Mouse (Mus musculus) skeletal muscle tissue, adult 2 months (tissue): Measurements from ENCODE around the gene Colca2.

Source experiments
- DNase-seq: peaks from one replicate; pipeline ENCODE4 v3.0.0-alpha.2; 2012; ENCODE audit warnings: low read depth, low spot score

Gene Colca2

DNA sequence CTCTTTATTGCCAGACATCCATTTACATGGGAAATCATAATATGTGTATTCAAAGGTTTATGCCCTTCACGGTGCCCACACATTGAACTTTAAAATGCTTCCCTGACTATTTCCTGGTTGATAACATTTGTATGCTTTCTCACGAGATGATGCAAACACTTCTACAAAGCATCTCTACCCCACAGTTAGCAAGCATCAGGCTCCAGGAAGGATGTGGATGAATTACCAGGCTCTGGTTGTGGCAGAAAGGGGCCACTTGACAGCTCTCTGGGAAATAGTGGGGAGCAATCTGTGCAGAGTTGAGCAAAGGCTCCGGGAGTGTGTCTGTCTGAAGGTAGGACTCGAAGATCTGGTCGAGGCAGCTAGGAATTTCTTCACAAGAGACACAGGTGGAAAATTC, 6.3 kb downstream of the Colca2 start:
- DNase-seq = no peak

DNA sequence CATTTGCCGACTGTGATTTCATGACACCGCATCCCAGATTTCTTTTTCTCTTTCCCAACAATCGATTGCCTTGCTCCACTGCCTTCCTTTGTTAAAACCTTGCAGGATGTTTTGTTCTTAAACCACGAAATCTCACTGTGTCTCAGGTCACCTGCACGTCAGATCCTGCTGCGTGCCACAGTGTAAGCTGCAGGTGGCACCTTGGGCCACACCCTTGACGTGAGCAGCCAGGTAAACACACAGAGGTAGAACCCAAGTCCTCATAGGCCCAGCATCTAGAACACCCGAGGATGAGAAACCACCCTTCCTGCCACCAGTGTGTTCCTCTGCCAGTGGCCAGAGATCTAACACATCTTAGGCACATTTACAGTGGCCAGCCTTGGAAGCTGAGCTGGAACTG, 7.3 kb downstream of the Colca2 start:
- no peak for DNase-seq

DNA sequence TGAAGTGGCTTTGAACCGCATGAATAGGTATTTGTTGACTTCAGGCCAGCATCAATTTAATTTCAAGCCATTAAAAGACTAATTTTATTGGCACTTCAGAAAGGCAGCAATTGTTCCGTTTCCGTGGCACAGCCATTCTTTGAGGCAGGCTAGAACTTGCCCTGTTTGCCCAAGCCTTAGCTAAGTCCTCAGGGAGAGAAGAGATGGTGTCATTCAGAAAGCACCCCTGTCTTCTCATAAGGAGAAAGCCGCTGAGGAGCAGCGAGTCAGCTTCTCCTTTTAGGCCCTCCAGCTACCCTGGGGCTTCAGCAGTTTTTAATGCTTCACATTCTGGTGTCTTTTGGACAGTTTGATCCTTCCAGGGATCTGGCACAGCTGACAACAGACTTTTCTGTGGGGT, 9.5 kb downstream of the Colca2 start:
- no peak for DNase-seq

DNA sequence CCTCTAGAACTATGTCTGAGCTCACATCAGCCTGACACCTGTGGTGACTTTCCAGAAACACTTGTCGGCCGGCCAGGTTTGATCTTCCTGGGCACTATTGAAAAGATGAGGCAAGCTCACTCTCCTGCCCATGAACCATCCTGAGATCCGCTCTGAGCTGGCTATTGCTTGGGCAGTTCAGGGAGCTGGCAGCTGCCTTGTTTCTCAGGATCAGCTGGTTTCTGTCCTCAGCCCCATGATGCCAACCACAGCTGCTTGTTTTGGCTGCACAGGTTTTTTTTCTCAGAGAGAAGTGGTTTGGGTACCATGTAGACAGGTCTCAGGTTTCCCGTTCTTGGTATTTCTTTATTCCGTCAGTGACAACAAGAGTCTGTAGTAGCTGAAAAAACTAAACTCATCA, 19.9 kb downstream of the Colca2 start:
- DNase-seq = no peak

DNA sequence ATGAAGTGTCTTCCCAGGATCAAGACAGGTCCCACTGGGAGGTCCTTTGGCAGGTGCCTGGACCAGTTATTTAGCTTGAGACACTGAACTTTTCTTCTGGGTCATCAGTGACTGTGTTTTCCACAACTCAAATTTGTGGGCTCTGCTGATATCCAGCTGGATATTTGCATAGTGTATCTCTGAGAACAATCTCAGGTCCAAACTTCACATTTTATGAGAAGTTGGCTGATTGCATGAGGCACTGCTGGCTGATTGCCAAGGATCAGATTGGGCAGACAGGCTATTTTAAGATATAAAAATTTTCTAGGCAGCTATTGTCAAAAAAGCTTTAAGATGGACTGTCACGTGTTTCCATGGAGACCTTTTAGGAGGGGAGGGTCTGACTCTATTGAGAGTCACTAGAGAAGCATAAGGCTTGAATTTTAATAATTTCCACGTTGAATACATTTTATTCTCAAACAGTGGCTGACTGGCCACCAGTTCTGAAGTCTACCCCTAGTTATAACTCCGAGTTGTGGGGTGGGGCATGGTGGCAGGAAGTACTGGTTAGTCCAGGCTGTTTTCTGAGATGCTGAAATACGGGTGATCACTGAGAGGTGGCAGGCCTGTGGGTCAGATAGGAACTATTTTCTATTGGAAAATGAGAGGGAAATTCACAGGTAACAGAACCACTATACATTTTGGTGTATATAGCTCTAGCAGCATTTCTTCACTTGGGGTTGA, 21.4 kb downstream of the Colca2 start:
- no peak for DNase-seq

DNA sequence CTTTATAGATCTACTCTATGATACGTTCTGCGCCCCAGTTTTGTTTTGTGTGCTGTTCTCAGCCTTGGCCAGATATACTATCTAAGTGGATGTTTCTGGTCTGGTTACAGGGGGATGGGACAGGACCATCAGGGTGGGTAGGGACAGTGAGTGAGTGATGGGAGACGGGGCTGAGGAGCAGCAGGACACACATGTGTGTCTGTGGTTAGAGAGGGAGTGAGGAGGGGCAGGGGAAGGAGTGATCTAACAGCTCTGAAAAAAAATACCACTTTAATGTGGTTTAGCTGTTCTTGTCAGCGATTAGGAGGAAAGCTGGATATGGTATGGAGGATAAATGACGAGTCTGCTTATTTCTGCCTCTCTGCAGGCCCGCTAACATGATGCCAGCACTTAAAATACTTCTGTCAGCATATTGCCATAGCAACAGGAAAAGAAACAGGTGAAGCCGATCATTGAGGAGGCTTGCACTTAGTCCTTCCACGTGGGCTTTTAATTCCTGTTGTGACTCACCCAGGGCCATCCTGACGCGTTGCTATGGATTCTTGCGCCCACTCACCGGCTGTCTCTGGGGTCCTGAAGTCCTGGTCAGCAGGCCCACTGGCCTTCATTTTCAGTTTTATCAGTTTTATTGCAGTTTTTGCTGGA, 39.5 kb downstream of the Colca2 start:
- peak; percentile 18 for DNase-seq

DNA sequence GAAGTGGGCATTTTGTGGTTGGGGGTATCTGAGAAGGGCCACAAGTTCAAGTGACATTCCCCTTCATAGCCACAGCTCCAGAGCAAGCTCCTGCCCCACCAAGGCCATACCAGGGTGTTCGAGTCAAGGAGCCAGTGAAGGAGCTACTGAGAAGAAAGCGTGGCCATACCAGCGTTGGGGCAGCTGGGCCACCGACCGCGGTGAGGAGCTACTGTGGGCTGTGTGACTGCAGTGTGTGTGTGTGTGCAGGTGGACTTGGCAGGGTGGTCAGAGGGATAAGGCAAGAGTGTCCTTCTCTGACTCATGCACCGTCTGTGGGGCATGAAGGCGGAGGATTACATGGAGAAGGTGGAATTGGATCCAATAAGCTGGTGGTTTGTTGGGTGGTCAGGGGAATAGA, 46.2 kb downstream of the Colca2 start:
- no peak for DNase-seq

DNA sequence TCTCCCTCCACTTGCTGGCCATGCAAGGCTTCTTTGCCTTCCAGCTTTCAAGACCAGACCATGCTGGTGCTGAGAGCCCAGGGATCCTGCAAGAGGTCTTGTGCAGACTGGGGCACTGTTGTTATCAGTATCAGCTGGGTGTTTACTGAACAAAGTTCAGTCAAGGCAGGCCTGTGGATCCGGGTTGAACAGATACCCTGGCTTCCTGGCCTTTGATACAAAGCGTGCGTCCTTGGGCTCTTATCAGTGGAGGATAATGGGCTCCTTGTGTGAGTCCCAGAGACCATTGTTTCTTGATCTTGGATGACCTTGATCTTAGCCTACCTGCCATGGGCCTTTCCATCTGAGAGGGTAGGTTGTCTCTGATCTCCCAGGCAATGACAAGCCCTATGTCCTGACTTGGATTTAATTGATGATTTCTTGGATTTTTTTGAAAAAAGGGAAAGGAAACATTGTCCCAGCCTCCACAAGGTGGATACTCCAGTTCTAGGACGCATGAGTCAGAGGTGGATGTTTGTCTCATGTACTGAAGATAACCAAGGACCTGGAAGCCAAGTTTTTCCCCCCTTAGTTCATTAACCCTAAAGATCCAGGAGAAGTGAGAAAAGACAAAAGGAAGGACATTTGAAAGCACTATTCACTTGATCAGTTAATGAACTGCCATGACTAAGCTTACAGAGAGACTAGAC, 47.5 kb downstream of the Colca2 start:
- no peak for DNase-seq

DNA sequence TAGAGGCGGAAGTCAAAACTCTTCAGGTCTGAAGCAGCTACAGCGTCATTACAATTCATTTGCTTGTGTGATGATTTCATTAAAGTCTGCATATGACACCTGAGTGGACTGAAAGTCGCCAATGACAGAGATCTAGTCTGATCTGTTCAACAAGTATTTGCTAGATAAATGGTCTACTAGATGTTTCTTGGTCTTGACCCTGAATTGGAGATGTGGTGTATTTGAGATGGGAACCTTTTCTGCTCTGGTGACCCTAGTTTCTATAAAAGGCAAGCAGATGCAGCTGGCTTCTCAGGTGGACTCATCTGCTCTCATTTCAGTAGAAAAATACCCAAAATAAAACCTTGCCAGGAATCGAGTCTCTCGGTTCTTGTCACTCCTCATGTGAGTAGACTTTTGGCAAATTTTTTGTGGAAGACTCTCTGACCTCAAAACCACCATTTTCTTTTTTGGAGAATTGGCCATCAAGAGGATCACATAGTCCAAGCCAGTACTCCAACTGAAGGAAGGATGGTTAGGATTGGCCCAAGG, 52.7 kb downstream of the Colca2 start:
- DNase-seq = no peak
